ENCODE assay signal across 24 mouse cellular contexts in genomic region chr15:43735697-43736096, GRCm38 (mm10).
DNase-seq lines count a peak whose midpoint lies in the region; ATAC-seq and TF ChIP-seq lines count a peak whose summit lies in the region.
"Had no signal": no experiment of that assay in that cellular context is flagged by ENCODE, and none has a peak within 500 bp of the region (broad histone marks: within the 10 kb centered on the region; RNA-seq: fewer than 3 reads in every experiment).

No protein-coding gene starts in this region.

- no peak for TF ChIP-seq CTCF in lung, postnatal 0 days (IDR thresholded peaks at IDR 0.05)
- TF ChIP-seq CTCF in brain, embryonic 14.5 days (IDR thresholded peaks at IDR 0.05; ENCODE audit: borderline replicate concordance, extremely low read depth, insufficient read depth, insufficient read length), result no peak

- H3K4me3 ChIP-seq in lung, postnatal 0 days (ENCODE audit: low read depth, low read length), result no peak overlapping the region
- H3K4me3 ChIP-seq in liver, embryonic 12.5 days, result no peak overlapping the region
- H3K4me3 ChIP-seq: embryonic facial prominence, embryonic 13.5 days; forebrain, embryonic 13.5 days; gastrocnemius, adult 2 months; heart, embryonic 10.5 days; hindbrain, embryonic 12.5 days had no signal

- no peaks in the 10 kb centered on the region for H3K36me3 ChIP-seq in lung, postnatal 0 days (ENCODE audit: insufficient read depth, low read length)
- H3K36me3 ChIP-seq in liver, embryonic 12.5 days, result no peaks in the 10 kb centered on the region
- H3K36me3 ChIP-seq: embryonic facial prominence, embryonic 13.5 days; heart, embryonic 10.5 days; hindbrain, embryonic 12.5 days had no signal

- H3K9me3 ChIP-seq in lung, postnatal 0 days (ENCODE audit: low read length), result no peaks in the 10 kb centered on the region
- no peaks in the 10 kb centered on the region for H3K9me3 ChIP-seq in liver, embryonic 12.5 days (replicated peaks)
- H3K9me3 ChIP-seq: embryonic facial prominence, embryonic 13.5 days; forebrain, embryonic 13.5 days; heart, embryonic 10.5 days; hindbrain, embryonic 12.5 days had no signal

- no peak overlapping the region for H3K4me2 ChIP-seq in lung, postnatal 0 days (replicated peaks; ENCODE audit: low read depth, low read length)
- H3K4me2 ChIP-seq in liver, embryonic 12.5 days, result no peak overlapping the region
- H3K4me2 ChIP-seq: embryonic facial prominence, embryonic 13.5 days; forebrain, embryonic 13.5 days; hindbrain, embryonic 12.5 days had no signal

- no peak overlapping the region for H3K9ac ChIP-seq in lung, postnatal 0 days (replicated peaks; ENCODE audit: low read depth)
- H3K9ac ChIP-seq in liver, embryonic 12.5 days, result no peak overlapping the region
- H3K9ac ChIP-seq: embryonic facial prominence, embryonic 13.5 days; forebrain, embryonic 13.5 days; hindbrain, embryonic 12.5 days had no signal

- TF ChIP-seq EP300 in lung, postnatal 0 days (IDR thresholded peaks at IDR 0.05), result no peak

- no peaks in the 10 kb centered on the region for H3K27me3 ChIP-seq in lung, postnatal 0 days (replicated peaks; ENCODE audit: insufficient read depth, low read length)
- H3K27me3 ChIP-seq in liver, embryonic 12.5 days (replicated peaks), result no peaks in the 10 kb centered on the region
- H3K27me3 ChIP-seq: embryonic facial prominence, embryonic 13.5 days; forebrain, embryonic 13.5 days; hindbrain, embryonic 12.5 days had no signal

- no peak for TF ChIP-seq POLR2A in brain, embryonic 14.5 days (IDR thresholded peaks at IDR 0.05; ENCODE audit: borderline replicate concordance, extremely low read depth, insufficient read depth, insufficient read length, poor library complexity, severe bottlenecking)

- ATAC-seq in lung, postnatal 0 days, result peak; percentile 16; the same call in 1 of the 2 replicates
- no peak for ATAC-seq in liver, embryonic 12.5 days
- ATAC-seq: forebrain, embryonic 13.5 days; hindbrain, embryonic 16.5 days; inflammation-experienced regulatory T-cells, adult 6 months; intestine, postnatal 0 days had no signal

- no peaks in the 10 kb centered on the region for H3K4me1 ChIP-seq in lung, postnatal 0 days (ENCODE audit: insufficient read depth, low read depth, low read length)
- no peaks in the 10 kb centered on the region for H3K4me1 ChIP-seq in liver, embryonic 12.5 days
- H3K4me1 ChIP-seq: embryonic facial prominence, embryonic 13.5 days; forebrain, embryonic 13.5 days; heart, embryonic 10.5 days; hindbrain, embryonic 12.5 days had no signal

- 59% methylated on average over 3 of the region's 3 CpGs for WGBS in lung, postnatal 0 days
- WGBS in liver, embryonic 12.5 days (ENCODE audit: insufficient replicate concordance), result 68% methylated on average over 3 of the region's 3 CpGs

- no peak overlapping the region for H3K27ac ChIP-seq in lung, postnatal 0 days (ENCODE audit: low read length)
- H3K27ac ChIP-seq in liver, embryonic 12.5 days, result no peak overlapping the region
- H3K27ac ChIP-seq: embryonic facial prominence, embryonic 13.5 days; forebrain, embryonic 13.5 days; gastrocnemius, adult 2 months; heart, embryonic 10.5 days; hindbrain, embryonic 12.5 days had no signal

- peak; percentile 44 for DNase-seq in lung, postnatal 0 days (ENCODE audit: low spot score)
- no peak for DNase-seq in lung, postnatal 4 days
- peak; percentile 20 for DNase-seq in NIH3T3 (ENCODE audit: low read depth)
- peak; percentile 4 for DNase-seq in brain, embryonic 14.5 days (ENCODE audit: low read depth)
- DNase-seq in gonadal fat pad, adult 2 months (ENCODE audit: low read depth), result peak; percentile 4
- no peak for DNase-seq in heart, adult 9 months (ENCODE audit: low spot score in 2 of 2)
- no peak for DNase-seq in testis, postnatal 14 days (ENCODE audit: low spot score)
- DNase-seq: cerebellum, adult 11 months; cerebellum, adult 8-10 months; cerebellum, postnatal 14 days; gastrocnemius, adult 2 months; gastrocnemius, postnatal 25 days; heart, adult 11 months; heart, postnatal 10 days; heart, postnatal 4 days; kidney, adult 8-10 months had no signal

Comparison
In these comparisons a context has a peak if more than half of its experiments do, and no peak if none do; other contexts are left out.
1. DNase-seq: peak in lung, postnatal 0 days (single experiment), NIH3T3 (single experiment), brain, embryonic 14.5 days (single experiment) and gonadal fat pad, adult 2 months (single experiment); none in lung, postnatal 4 days (0 of 2), heart, adult 9 months (0 of 2) and testis, postnatal 14 days (single experiment).